Mouse (Mus musculus) heart, postnatal 25 days (tissue): ENCODE measurements at regions not wholly inside any gene's neighbourhood (a gene's known extent, or its start where the extent isn't known, plus 50 kb on each side); places are given as distances from the start of the nearest gene placed in this dataset.
A peak's percentile ranks its signal among the peaks of the same experiment; 100 is the strongest.

Experiments used
- DNase-seq: peaks from one replicate; pipeline ENCODE4 v3.0.0; 2022; ENCODE audit warnings: low spot score
- intact Hi-C: fragments of 180-260 bp; cut with DNase I; formaldehyde crosslinking; loops from one replicate; pipeline ENCODE4 v1.15.1; 2025

GRCm38 (mm10) chr3:101749841-101750240, 98.9 kb downstream of the Mab21l3 start:
- DNase-seq, result no peak
- intact Hi-C loops, result no loop called here

- intact Hi-C loops, result no loop called here
Observed at GRCm38 (mm10) chr3:101749031-101749632, 99.6 kb downstream of the Mab21l3 start.

GRCm38 (mm10) chr3:101748186-101748585, 100.6 kb downstream of the Mab21l3 start:
- DNase-seq, result no peak
- intact Hi-C loops, result no loop called here

More at GRCm38 (mm10) chr3:101749031-101749632, 99.6 kb downstream of the Mab21l3 start:
- DNase-seq, result no peak

- intact Hi-C loops, result no loop called here
Observed at GRCm38 (mm10) chr3:101740906-101741305, 107.9 kb downstream of the Mab21l3 start.

GRCm38 (mm10) chr3:101737197-101737596, 111.6 kb downstream of the Mab21l3 start:
- intact Hi-C loops, result no loop called here
- no peak for DNase-seq

More at GRCm38 (mm10) chr3:101740906-101741305, 107.9 kb downstream of the Mab21l3 start:
- DNase-seq, result no peak

- DNase-seq, result no peak
- intact Hi-C loops, result no loop called here
Observed at GRCm38 (mm10) chr3:101729044-101729443, 119.7 kb downstream of the Mab21l3 start.

- intact Hi-C loops, result no loop called here
- DNase-seq, result no peak
Observed at GRCm38 (mm10) chr3:101722926-101723325, 118.4 kb upstream of the Atp1a1 start.

GRCm38 (mm10) chr3:101722001-101722400, 117.5 kb upstream of the Atp1a1 start:
- intact Hi-C loops, result no loop called here
- no peak for DNase-seq

GRCm38 (mm10) chr3:101715416-101715815, 110.9 kb upstream of the Atp1a1 start:
- no peak for DNase-seq
- intact Hi-C loops, result no loop called here

- intact Hi-C loops, result loop anchor here (5.0 kb wide), 2 partner anchors 62 to 108 kb away; no protein-coding TSS in a partner anchor
- no peak for DNase-seq
Observed at GRCm38 (mm10) chr3:101714810-101715209, 110.3 kb upstream of the Atp1a1 start.

GRCm38 (mm10) chr3:101713669-101714068, 109.2 kb upstream of the Atp1a1 start:
- intact Hi-C loops, result loop anchor here (5.0 kb wide), 2 partner anchors 64 to 106 kb away; no protein-coding TSS in a partner anchor
- DNase-seq, result no peak

GRCm38 (mm10) chr3:101713138-101713638, 108.7 kb upstream of the Atp1a1 start:
- DNase-seq, result peak; percentile 38
- intact Hi-C loops, result loop anchor here (5.0 kb wide), 2 partner anchors 64 to 106 kb away; no protein-coding TSS in a partner anchor

GRCm38 (mm10) chr3:101712666-101713065, 108.2 kb upstream of the Atp1a1 start:
- intact Hi-C loops, result loop anchor here (5.0 kb wide), 2 partner anchors 65 to 105 kb away; no protein-coding TSS in a partner anchor
- no peak for DNase-seq

GRCm38 (mm10) chr3:101711594-101712171, 107.2 kb upstream of the Atp1a1 start:
- DNase-seq, result peak; percentile 37
- intact Hi-C loops, result loop anchor here (5.0 kb wide), 2 partner anchors 66 to 104 kb away; no protein-coding TSS in a partner anchor

GRCm38 (mm10) chr3:101709379-101709970, 105.0 kb upstream of the Atp1a1 start:
- intact Hi-C loops, result loop anchor here (5.0 kb wide), 1 partner anchor 93 kb away; no protein-coding TSS in a partner anchor
- peak; percentile 40 for DNase-seq

- DNase-seq, result no peak
- intact Hi-C loops, result loop anchor here (5.0 kb wide), 1 partner anchor 93 kb away; no protein-coding TSS in a partner anchor
Observed at GRCm38 (mm10) chr3:101708821-101709220, 104.3 kb upstream of the Atp1a1 start.

- intact Hi-C loops, result loop anchor here (5.0 kb wide), 1 partner anchor 97 kb away; no protein-coding TSS in a partner anchor
Observed at GRCm38 (mm10) chr3:101704919-101705318, 100.4 kb upstream of the Atp1a1 start.

GRCm38 (mm10) chr3:101704326-101704725, 99.8 kb upstream of the Atp1a1 start:
- intact Hi-C loops, result no loop called here

More at GRCm38 (mm10) chr3:101704919-101705318, 100.4 kb upstream of the Atp1a1 start:
- no peak for DNase-seq

GRCm38 (mm10) chr3:101701763-101702173, 97.3 kb upstream of the Atp1a1 start:
- intact Hi-C loops, result no loop called here
- no peak for DNase-seq

More at GRCm38 (mm10) chr3:101704326-101704725, 99.8 kb upstream of the Atp1a1 start:
- DNase-seq, result no peak

- no peak for DNase-seq
- intact Hi-C loops, result no loop called here
Observed at GRCm38 (mm10) chr3:101700974-101701610, 96.6 kb upstream of the Atp1a1 start.
